Mouse (Mus musculus): ENCODE results near the gene Cpvl. TPM values are rescaled to one million over a fixed set of nuclear protein-coding genes. Genes with fewer than 3 reads are reported as not detected.

Cpvl gene
- polyA plus RNA-seq, 1 experiment from 2014 or later, result not detected

DNA sequence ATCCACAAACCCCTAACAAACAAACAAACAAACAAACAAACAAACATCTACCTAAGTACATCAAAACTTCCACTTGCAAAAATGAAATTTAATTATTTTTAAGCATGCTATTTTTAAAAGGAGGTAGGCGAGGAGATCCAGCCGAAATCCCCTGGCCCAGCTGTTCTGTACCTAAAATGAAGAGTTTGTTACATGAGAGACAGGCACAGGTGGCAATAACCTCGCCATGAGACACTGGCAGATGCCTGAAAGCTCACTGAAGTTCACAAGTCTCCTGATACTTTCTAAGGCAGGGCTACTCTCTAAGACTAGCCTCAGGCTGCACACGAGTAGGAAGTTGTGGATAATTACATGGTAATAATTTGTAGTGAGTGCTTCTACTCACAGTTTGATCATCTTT is 26.8 kb upstream of the Cpvl start:
- Histone ChIP-seq H3K4me2 (ENCODE audit: low read length) (no peak overlapping the region), H3K9ac (ENCODE audit: low read depth, low read length) (no peak overlapping the region), H3K4me1 (ENCODE audit: control insufficient read depth, insufficient read depth, low read length) (peaks cover 8% of the 10 kb centered on the region; the same call in 1 of the 2 replicates), H3K4me3 (ENCODE audit: low read depth, low read length) (no peak overlapping the region), H3K9me3 (replicated peaks; ENCODE audit: control insufficient read depth, low read length, poor library complexity, severe bottlenecking) (0 out of 2 replicates have a peak, but pooled peaks cover 3% of the 10 kb centered on the region), H3K27ac (ENCODE audit: low read length) (no peak overlapping the region), H3K27me3 (ENCODE audit: control insufficient read depth, insufficient read depth, low read depth, low read length) (no peaks in the 10 kb centered on the region), H3K36me3 (ENCODE audit: control insufficient read depth, insufficient read depth, low read length) (no peaks in the 10 kb centered on the region)
- WGBS, result 79% methylated on average over 4 of the region's 4 CpGs
- ATAC-seq, result no peak

DNA sequence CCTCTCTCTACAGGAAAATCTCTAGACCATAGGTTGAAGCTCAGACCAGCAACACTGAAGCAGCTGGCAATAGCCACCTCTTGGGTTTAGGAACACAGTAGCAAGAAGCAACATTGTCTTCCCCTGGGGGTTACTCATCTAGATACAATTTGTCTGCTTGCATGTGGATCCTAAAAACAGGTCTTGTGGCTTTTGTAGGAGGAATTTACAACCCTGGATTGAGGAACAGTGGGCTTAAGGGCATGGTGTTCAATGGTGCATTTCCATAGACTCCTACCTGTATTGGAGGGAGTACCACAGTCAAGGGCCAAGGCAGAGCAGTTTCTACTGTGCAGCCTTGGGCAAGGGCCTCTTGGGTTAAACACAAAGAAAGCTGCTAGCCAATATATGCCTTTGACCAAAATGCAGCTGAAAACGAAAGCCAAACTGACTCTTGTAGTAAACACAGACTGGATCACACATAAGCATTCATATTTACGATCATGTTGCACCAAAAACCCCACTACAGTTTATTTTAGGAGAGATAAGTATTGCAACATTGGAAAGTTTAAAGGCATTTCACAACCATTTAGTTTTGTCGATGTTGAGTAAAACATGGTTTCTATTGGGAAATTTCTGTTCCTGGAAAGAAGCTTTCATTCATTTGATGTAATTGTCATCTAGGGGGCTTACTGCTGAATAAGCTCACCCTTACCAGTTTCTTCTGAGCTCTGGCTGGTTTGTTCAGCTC is 17.9 kb upstream of the Cpvl start:
- Histone ChIP-seq H3K4me2 (ENCODE audit: low read length) (no peak overlapping the region), H3K9me3 (replicated peaks; ENCODE audit: control insufficient read depth, low read length, poor library complexity, severe bottlenecking) (0 out of 2 replicates have a peak, but pooled peaks cover 3% of the 10 kb centered on the region), H3K9ac (ENCODE audit: low read depth, low read length) (no peak overlapping the region), H3K27me3 (ENCODE audit: control insufficient read depth, insufficient read depth, low read depth, low read length) (no peaks in the 10 kb centered on the region), H3K36me3 (ENCODE audit: control insufficient read depth, insufficient read depth, low read length) (no peaks in the 10 kb centered on the region), H3K27ac (ENCODE audit: low read length) (no peak overlapping the region), H3K4me3 (ENCODE audit: low read depth, low read length) (no peak overlapping the region), H3K4me1 (ENCODE audit: control insufficient read depth, insufficient read depth, low read length) (no peaks in the 10 kb centered on the region)
- ATAC-seq, result no peak
- WGBS, result 95% methylated on average over 3 of the region's 3 CpGs

DNA sequence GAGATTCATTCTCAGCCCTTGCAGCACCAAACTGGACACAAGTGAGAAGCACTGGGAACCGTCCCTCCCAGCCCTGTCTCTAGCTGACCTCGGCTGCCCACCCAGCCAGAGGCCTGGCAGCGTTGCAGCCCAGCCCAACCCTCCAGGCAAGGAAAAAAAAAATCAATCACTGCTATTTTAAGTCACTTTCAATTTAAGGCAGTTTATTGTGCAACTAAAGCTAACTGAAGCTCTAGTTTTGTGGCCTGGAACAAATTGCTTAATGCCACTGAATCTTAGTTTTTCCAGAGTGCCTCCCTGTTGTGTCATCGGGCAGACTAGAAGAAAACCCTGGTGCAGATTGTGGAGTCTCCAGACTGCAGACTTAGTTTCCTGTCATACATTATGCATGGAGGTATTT is 17.0 kb upstream of the Cpvl start:
- H3K36me3 ChIP-seq (ENCODE audit: control insufficient read depth, insufficient read depth, low read length), result no peaks in the 10 kb centered on the region
- no peaks in the 10 kb centered on the region for H3K27me3 ChIP-seq (ENCODE audit: control insufficient read depth, insufficient read depth, low read depth, low read length)
- no peak overlapping the region for H3K9ac ChIP-seq (ENCODE audit: low read depth, low read length)
- no peak overlapping the region for H3K27ac ChIP-seq (ENCODE audit: low read length)
- H3K4me2 ChIP-seq (ENCODE audit: low read length), result no peak overlapping the region
- H3K4me3 ChIP-seq (ENCODE audit: low read depth, low read length), result no peak overlapping the region
- no peak for ATAC-seq
- no peaks in the 10 kb centered on the region for H3K9me3 ChIP-seq (replicated peaks; ENCODE audit: control insufficient read depth, low read length, poor library complexity, severe bottlenecking)
- 69% methylated on average over 4 of the region's 4 CpGs for WGBS
- no peaks in the 10 kb centered on the region for H3K4me1 ChIP-seq (ENCODE audit: control insufficient read depth, insufficient read depth, low read length)

DNA sequence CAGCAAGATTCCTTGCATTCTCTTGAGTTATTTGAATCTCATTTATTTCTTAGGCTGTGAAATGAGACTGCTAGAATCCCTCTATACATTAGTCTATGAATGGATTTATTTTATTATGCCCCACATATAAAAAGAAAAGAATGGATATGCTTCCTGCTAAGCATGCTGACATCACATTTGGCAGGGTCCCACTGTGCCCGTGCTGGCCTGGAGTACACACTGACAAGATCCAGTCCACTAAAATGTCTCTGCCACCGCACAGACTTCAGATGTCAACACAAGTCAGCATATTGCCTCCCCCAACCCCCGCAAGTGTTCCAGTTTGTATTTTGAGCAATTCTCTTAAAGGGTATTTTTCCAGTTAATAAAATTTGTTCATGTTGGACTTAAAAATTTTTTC is 13.9 kb upstream of the Cpvl start:
- no peaks in the 10 kb centered on the region for H3K9me3 ChIP-seq (replicated peaks; ENCODE audit: control insufficient read depth, low read length, poor library complexity, severe bottlenecking)
- no peak overlapping the region for H3K4me3 ChIP-seq (ENCODE audit: low read depth, low read length)
- no peak overlapping the region for H3K4me2 ChIP-seq (ENCODE audit: low read length)
- 75% methylated on average over 3 of the region's 3 CpGs for WGBS
- no peaks in the 10 kb centered on the region for H3K27me3 ChIP-seq (ENCODE audit: control insufficient read depth, insufficient read depth, low read depth, low read length)
- ATAC-seq, result no peak
- no peak overlapping the region for H3K27ac ChIP-seq (ENCODE audit: low read length)
- H3K4me1 ChIP-seq (ENCODE audit: control insufficient read depth, insufficient read depth, low read length), result no peaks in the 10 kb centered on the region
- H3K36me3 ChIP-seq (ENCODE audit: control insufficient read depth, insufficient read depth, low read length), result no peaks in the 10 kb centered on the region
- no peak overlapping the region for H3K9ac ChIP-seq (ENCODE audit: low read depth, low read length)

DNA sequence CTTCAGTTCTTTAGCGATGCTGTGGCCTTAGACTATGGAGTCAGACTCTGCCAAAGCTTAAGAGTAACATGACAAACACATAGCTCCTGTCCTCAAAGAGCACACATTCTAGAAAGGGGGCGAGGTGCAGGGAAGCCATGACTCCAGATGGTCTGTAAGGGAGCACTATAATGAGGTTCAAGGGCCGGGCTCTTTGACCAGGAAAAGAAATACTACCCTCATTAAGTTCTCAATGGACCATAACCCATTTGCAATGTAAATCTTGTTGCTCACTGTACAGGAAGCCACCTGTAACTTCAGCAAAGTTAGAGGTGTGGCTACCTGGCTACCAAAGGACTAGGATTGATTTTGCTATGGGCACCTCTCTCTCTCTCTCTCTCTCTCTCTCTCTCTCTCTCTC is 8.8 kb upstream of the Cpvl start:
- WGBS, result 86% methylated on average over 3 of the region's 3 CpGs
- ATAC-seq, result no peak
- Histone ChIP-seq H3K4me3 (ENCODE audit: low read depth, low read length) (no peak overlapping the region), H3K9ac (ENCODE audit: low read depth, low read length) (no peak overlapping the region), H3K27ac (ENCODE audit: low read length) (no peak overlapping the region), H3K4me1 (ENCODE audit: control insufficient read depth, insufficient read depth, low read length) (no peaks in the 10 kb centered on the region), H3K9me3 (replicated peaks; ENCODE audit: control insufficient read depth, low read length, poor library complexity, severe bottlenecking) (no peaks in the 10 kb centered on the region), H3K4me2 (ENCODE audit: low read length) (no peak overlapping the region), H3K27me3 (ENCODE audit: control insufficient read depth, insufficient read depth, low read depth, low read length) (no peaks in the 10 kb centered on the region), H3K36me3 (ENCODE audit: control insufficient read depth, insufficient read depth, low read length) (no peaks in the 10 kb centered on the region)

DNA sequence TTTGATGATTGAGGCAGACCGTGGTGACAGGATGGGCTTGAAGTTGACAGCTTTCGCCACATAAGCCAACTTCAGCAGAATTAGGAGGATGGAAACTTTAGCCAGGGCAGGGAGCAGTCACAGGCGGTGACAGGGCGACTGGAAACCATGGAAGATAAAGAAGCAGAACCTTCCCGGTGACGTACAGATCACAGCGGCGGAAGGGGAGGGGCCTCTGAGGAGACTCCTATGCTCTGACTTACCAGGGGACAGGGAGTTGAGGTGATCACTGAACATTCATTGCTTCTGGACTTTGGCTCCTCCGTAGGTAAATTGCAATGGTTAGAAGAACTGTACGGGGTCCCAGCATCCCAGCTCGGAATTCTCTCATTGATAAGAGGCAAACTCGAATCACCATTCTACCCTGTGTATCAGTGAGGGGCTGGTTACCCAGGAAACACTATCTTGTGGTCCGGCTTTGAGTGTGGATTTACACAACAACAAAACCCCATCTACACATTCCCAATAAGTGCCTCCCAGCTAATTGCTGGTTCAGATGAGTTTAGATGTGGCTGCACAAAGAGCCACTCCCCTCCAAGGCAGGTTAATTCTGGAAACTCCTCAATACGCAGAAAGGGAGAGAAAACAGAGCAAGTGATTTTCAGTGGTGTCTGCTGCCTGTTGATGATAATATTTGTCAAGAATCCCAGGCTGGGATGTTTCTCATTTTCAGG is 8.0 kb upstream of the Cpvl start:
- ATAC-seq, result no peak
- H3K4me1 ChIP-seq (ENCODE audit: control insufficient read depth, insufficient read depth, low read length), result no peaks in the 10 kb centered on the region
- H3K27me3 ChIP-seq (ENCODE audit: control insufficient read depth, insufficient read depth, low read depth, low read length), result no peaks in the 10 kb centered on the region
- 79% methylated on average over 14 of the region's 14 CpGs for WGBS
- no peaks in the 10 kb centered on the region for H3K9me3 ChIP-seq (replicated peaks; ENCODE audit: control insufficient read depth, low read length, poor library complexity, severe bottlenecking)
- H3K36me3 ChIP-seq (ENCODE audit: control insufficient read depth, insufficient read depth, low read length), result no peaks in the 10 kb centered on the region
- no peak overlapping the region for H3K4me3 ChIP-seq (ENCODE audit: low read depth, low read length)
- H3K9ac ChIP-seq (ENCODE audit: low read depth, low read length), result no peak overlapping the region
- no peak overlapping the region for H3K27ac ChIP-seq (ENCODE audit: low read length)
- no peak overlapping the region for H3K4me2 ChIP-seq (ENCODE audit: low read length)

DNA sequence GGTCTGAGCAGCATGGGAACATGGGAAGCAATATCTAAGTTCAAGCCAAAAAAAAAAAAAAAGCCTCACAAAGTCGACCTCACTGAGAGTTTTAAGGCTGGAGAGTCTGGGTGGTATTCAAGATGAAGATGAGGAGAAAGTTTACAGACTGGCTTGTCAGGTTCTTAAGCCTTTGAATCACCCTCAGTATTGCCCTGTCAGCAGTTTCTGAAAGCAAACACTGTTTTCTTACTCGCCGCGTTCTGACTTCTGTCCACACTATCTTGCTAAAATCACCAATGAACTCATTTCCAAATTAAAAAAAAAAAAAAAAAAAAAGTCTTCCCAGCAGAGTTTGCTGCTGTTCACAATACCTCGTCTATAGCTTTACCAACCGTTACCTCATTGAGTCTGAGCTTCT is 5.3 kb upstream of the Cpvl start:
- no peaks in the 10 kb centered on the region for H3K9me3 ChIP-seq (replicated peaks; ENCODE audit: control insufficient read depth, low read length, poor library complexity, severe bottlenecking)
- WGBS, result 85% methylated on average over 6 of the region's 6 CpGs
- no peak overlapping the region for H3K9ac ChIP-seq (ENCODE audit: low read depth, low read length)
- H3K36me3 ChIP-seq (ENCODE audit: control insufficient read depth, insufficient read depth, low read length), result no peaks in the 10 kb centered on the region
- ATAC-seq, result no peak
- H3K4me1 ChIP-seq (ENCODE audit: control insufficient read depth, insufficient read depth, low read length), result no peaks in the 10 kb centered on the region
- no peaks in the 10 kb centered on the region for H3K27me3 ChIP-seq (ENCODE audit: control insufficient read depth, insufficient read depth, low read depth, low read length)
- no peak overlapping the region for H3K27ac ChIP-seq (ENCODE audit: low read length)
- H3K4me3 ChIP-seq (ENCODE audit: low read depth, low read length), result no peak overlapping the region
- no peak overlapping the region for H3K4me2 ChIP-seq (ENCODE audit: low read length)

DNA sequence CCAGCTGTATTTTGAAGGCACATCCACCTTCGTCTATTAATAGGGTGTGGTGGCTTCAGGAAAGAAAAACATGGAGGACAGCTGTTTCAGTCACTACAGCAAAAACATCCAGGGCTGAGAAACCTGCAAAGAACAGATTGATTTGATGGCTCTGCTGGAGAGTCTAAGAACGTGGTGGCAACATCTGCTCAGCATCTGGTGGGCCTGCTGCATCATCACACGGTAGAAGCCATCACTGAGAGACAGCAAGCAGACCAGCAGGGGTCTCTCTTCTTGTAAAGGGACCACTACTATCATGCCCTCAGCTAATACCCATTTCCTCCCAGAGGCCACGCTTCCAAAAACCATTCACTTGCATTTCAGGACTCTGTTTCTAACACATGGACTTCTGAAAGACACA is 4.1 kb upstream of the Cpvl start:
- Histone ChIP-seq H3K4me1 (ENCODE audit: control insufficient read depth, insufficient read depth, low read length) (no peaks in the 10 kb centered on the region), H3K27me3 (ENCODE audit: control insufficient read depth, insufficient read depth, low read depth, low read length) (no peaks in the 10 kb centered on the region), H3K9me3 (replicated peaks; ENCODE audit: control insufficient read depth, low read length, poor library complexity, severe bottlenecking) (no peaks in the 10 kb centered on the region), H3K27ac (ENCODE audit: low read length) (no peak overlapping the region), H3K9ac (ENCODE audit: low read depth, low read length) (no peak overlapping the region), H3K4me3 (ENCODE audit: low read depth, low read length) (no peak overlapping the region), H3K4me2 (ENCODE audit: low read length) (no peak overlapping the region), H3K36me3 (ENCODE audit: control insufficient read depth, insufficient read depth, low read length) (no peaks in the 10 kb centered on the region)
- no peak for ATAC-seq
- 71% methylated on average over 4 of the region's 4 CpGs for WGBS

DNA sequence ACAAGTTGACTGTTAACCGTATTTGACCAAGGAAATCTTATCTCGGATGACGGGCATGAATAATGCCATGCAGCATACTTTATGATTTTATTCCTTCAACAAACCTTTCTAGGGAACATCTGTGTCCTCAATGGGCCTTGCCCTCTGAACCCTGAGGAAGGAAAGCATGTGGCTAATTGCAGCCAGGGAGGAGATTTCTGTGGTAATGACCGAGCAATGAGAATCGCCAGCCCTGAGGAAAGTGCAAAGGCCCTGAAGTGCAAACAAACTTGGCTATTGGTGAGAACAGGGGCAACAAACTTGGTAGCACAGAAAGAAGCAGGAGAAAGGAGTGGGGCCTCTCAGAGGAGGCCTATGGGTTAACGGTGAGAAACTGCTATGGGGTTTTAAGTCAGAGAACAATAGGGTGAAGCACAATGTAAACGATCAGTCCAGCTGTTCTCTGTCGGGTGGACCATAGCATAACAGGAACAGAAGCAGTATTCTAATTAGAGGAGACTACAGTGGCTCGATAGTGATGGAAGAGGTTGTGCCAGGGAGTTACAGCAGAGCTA is 3.7 kb upstream of the Cpvl start:
- Histone ChIP-seq H3K9ac (ENCODE audit: low read depth, low read length) (no peak overlapping the region), H3K4me2 (ENCODE audit: low read length) (no peak overlapping the region), H3K27ac (ENCODE audit: low read length) (no peak overlapping the region), H3K36me3 (ENCODE audit: control insufficient read depth, insufficient read depth, low read length) (no peaks in the 10 kb centered on the region), H3K27me3 (ENCODE audit: control insufficient read depth, insufficient read depth, low read depth, low read length) (no peaks in the 10 kb centered on the region), H3K4me3 (ENCODE audit: low read depth, low read length) (no peak overlapping the region), H3K9me3 (replicated peaks; ENCODE audit: control insufficient read depth, low read length, poor library complexity, severe bottlenecking) (no peaks in the 10 kb centered on the region), H3K4me1 (ENCODE audit: control insufficient read depth, insufficient read depth, low read length) (no peaks in the 10 kb centered on the region)
- 55% methylated on average over 9 of the region's 9 CpGs for WGBS
- no peak for ATAC-seq

Measured in midbrain, embryonic 16.5 days (tissue).